Mouse (Mus musculus) brain, embryonic 14.5 days (tissue): ENCODE data around the gene Kmt2e.

Experiments used
- CTCF ChIP-seq: fragments of 200-500 bp; IDR thresholded peaks from 2 replicates; pipeline ENCODE4 v1.5.1; 2012; ENCODE audit warnings: inconsistent platforms, mild to moderate bottlenecking, moderate library complexity, borderline replicate concordance; ENCODE audit not compliant: insufficient read depth, insufficient read length; ENCODE audit errors: extremely low read depth
- POLR2A ChIP-seq: fragments of 200-500 bp; IDR thresholded peaks from 2 replicates; pipeline ENCODE4 v1.6.1; 2012; ENCODE audit warnings: mild to moderate bottlenecking, inconsistent platforms, borderline replicate concordance; ENCODE audit not compliant: poor library complexity, insufficient read depth, insufficient read length, severe bottlenecking; ENCODE audit errors: extremely low read depth

- TF ChIP-seq POLR2A (no peak), CTCF (no peak)
These were observed 10.2 kb downstream of the Kmt2e start for GRCm38 (mm10) chr5:23444411-23444810.
